Mouse (Mus musculus) testis, adult 2 months (tissue): Measurements from ENCODE around the gene Etv4.

ENCODE experiments used
- CTCF ChIP-seq: fragments of 200-500 bp; IDR thresholded peaks from 2 replicates; pipeline ENCODE4 v1.5.1; 2012; ENCODE audit warnings: low read depth, mild to moderate bottlenecking, inconsistent platforms, low read length, moderate library complexity; ENCODE audit not compliant: control insufficient read depth, insufficient read depth, insufficient replicate concordance
- POLR2A ChIP-seq: fragments of 200-500 bp; IDR thresholded peaks from 2 replicates; pipeline ENCODE4 v1.6.1; 2012; ENCODE audit warnings: low read depth, mild to moderate bottlenecking, inconsistent platforms, low read length, moderate library complexity; ENCODE audit not compliant: control insufficient read depth

- TF ChIP-seq POLR2A (no peak), CTCF (no peak)
These were observed 1.1 kb downstream of the Etv4 start for GRCm38 (mm10) chr11:101784072-101784471.
